12 mouse cellular contexts compared by ENCODE assay signal in the genomic region with DNA sequence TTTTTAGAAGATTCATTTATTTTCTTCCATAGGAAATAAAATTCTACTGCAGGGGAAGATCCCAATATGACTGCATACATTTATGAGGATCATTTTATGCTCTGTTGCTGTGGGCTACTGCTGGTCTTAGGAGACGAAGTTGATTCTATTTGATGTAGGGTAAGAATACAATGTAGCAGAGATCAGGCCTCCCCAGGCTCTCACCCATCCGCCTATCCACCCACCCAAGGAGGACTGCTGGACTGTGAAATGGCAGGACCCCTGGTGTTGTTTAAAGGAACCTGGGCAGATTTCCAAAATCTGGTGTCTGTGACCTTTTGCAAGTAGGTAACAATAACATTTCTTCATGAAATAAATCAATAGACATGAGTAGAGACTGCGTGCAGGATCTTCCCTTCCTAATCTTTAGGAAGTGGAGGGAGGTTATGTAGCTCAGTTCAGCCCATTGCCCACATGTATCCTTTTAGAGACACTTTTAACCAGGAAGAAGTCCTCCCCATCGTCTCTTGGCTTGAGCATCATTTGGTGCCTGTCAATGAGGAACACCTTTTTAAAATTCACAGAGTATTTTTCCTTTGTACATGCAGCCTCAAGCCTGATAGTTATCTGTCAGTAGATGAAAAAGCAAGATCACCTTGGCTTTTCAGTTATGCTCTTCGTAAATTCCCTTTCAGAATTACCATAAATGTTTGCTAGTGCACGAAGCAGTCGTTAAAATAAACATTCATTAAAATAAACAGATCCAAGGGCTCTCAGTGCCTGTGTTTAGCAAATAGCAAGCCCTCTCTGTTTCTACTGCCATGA.
DNase-seq lines count a peak whose midpoint lies in the region; ATAC-seq lines count a peak whose summit lies in the region.
"Had no signal": no experiment of that assay in that cellular context is flagged by ENCODE, and none has a peak within 500 bp of the region (broad histone marks: within the 10 kb centered on the region; RNA-seq: fewer than 3 reads in every experiment).

No protein-coding gene starts in this region.

- H3K4me2 ChIP-seq in lung, embryonic 16.5 days (ENCODE audit: low read depth, low read length): no peak overlapping the region
- H3K4me2 ChIP-seq in hindbrain, embryonic 12.5 days (replicated peaks): no peak overlapping the region
- no peak overlapping the region for H3K4me2 ChIP-seq in limb, embryonic 15.5 days
- peak overlapping the region; percentile 16; the same call in 1 of the 2 replicates for H3K4me2 ChIP-seq in stomach, embryonic 16.5 days (ENCODE audit: low read depth, low read length)

- no peaks in the 10 kb centered on the region for H3K27me3 ChIP-seq in lung, embryonic 16.5 days (ENCODE audit: control insufficient read depth, insufficient read depth, low read depth, low read length)
- no peaks in the 10 kb centered on the region for H3K27me3 ChIP-seq in hindbrain, embryonic 12.5 days
- H3K27me3 ChIP-seq in limb, embryonic 15.5 days: no peaks in the 10 kb centered on the region
- no peaks in the 10 kb centered on the region for H3K27me3 ChIP-seq in stomach, embryonic 16.5 days (ENCODE audit: control insufficient read depth, insufficient read depth, low read length)

- 25% methylated on average over 7 of the region's 7 CpGs for WGBS in lung, embryonic 16.5 days
- WGBS in hindbrain, embryonic 12.5 days: 22% methylated on average over 7 of the region's 7 CpGs
- 34% methylated on average over 7 of the region's 7 CpGs for WGBS in limb, embryonic 15.5 days
- 22% methylated on average over 7 of the region's 7 CpGs for WGBS in stomach, embryonic 16.5 days

- H3K9me3 ChIP-seq in lung, embryonic 16.5 days (ENCODE audit: control insufficient read depth, low read length): no peaks in the 10 kb centered on the region
- H3K9me3 ChIP-seq in hindbrain, embryonic 12.5 days (replicated peaks): no peaks in the 10 kb centered on the region
- no peaks in the 10 kb centered on the region for H3K9me3 ChIP-seq in limb, embryonic 15.5 days
- H3K9me3 ChIP-seq in stomach, embryonic 16.5 days (replicated peaks; ENCODE audit: control insufficient read depth, low read length): no peaks in the 10 kb centered on the region

- H3K4me3 ChIP-seq in lung, embryonic 16.5 days (ENCODE audit: low read length): no peak overlapping the region
- no peak overlapping the region for H3K4me3 ChIP-seq in hindbrain, embryonic 12.5 days
- no peak overlapping the region for H3K4me3 ChIP-seq in limb, embryonic 15.5 days
- H3K4me3 ChIP-seq in stomach, embryonic 16.5 days (replicated peaks; ENCODE audit: low read length): no peak overlapping the region

- no peak for ATAC-seq in lung, embryonic 16.5 days (ENCODE audit: low read depth)
- ATAC-seq in hindbrain, embryonic 12.5 days (ENCODE audit: low FRiP score): no peak
- ATAC-seq in limb, embryonic 15.5 days (ENCODE audit: insufficient number of reproducible peaks, low FRiP score, low TSS enrichment, low read depth): no peak
- ATAC-seq in stomach, embryonic 16.5 days (ENCODE audit: insufficient read depth, low FRiP score): no peak
- ATAC-seq: liver, postnatal 0 days had no signal

- no peaks in the 10 kb centered on the region for H3K36me3 ChIP-seq in lung, embryonic 16.5 days (ENCODE audit: control insufficient read depth, insufficient read depth, low read length)
- H3K36me3 ChIP-seq in hindbrain, embryonic 12.5 days: no peaks in the 10 kb centered on the region
- H3K36me3 ChIP-seq in limb, embryonic 15.5 days: no peaks in the 10 kb centered on the region
- no peaks in the 10 kb centered on the region for H3K36me3 ChIP-seq in stomach, embryonic 16.5 days (ENCODE audit: control insufficient read depth, insufficient read depth, low read length)

- peaks cover 17% of the 10 kb centered on the region; the same call in 1 of the 2 replicates for H3K4me1 ChIP-seq in lung, embryonic 16.5 days (replicated peaks; ENCODE audit: control insufficient read depth, insufficient read depth, low read length)
- peaks cover 26% of the 10 kb centered on the region for H3K4me1 ChIP-seq in hindbrain, embryonic 12.5 days
- peaks cover 17% of the 10 kb centered on the region for H3K4me1 ChIP-seq in limb, embryonic 15.5 days
- H3K4me1 ChIP-seq in stomach, embryonic 16.5 days (ENCODE audit: control insufficient read depth, insufficient read depth, low read length): peaks cover 15% of the 10 kb centered on the region

- peak overlapping the region; percentile 50 for H3K27ac ChIP-seq in lung, embryonic 16.5 days (ENCODE audit: low read length)
- H3K27ac ChIP-seq in hindbrain, embryonic 12.5 days: peak overlapping the region; percentile 77
- 0 out of 2 replicates have a peak overlapping the region, but pooled peaks have one; percentile 8 for H3K27ac ChIP-seq in limb, embryonic 15.5 days
- H3K27ac ChIP-seq in stomach, embryonic 16.5 days (ENCODE audit: low read length): peak overlapping the region; percentile 89

- no peak for DNase-seq in lung, postnatal 14 days
- DNase-seq in left cerebral cortex, postnatal 25 days (ENCODE audit: low spot score in 2 of 2): no peak
- no peak for DNase-seq in ovary, postnatal 36 days (ENCODE audit: low spot score)
- DNase-seq in left cerebral cortex, adult 9 months (ENCODE audit: low spot score in 2 of 2): no peak
- DNase-seq: gastrocnemius, postnatal 25 days; heart, postnatal 4 days; liver, postnatal 0 days; thymus, adult 2 months had no signal

- H3K9ac ChIP-seq in lung, embryonic 16.5 days (ENCODE audit: low read length): no peak overlapping the region
- no peak overlapping the region for H3K9ac ChIP-seq in hindbrain, embryonic 12.5 days
- no peak overlapping the region for H3K9ac ChIP-seq in limb, embryonic 15.5 days
- H3K9ac ChIP-seq in stomach, embryonic 16.5 days (ENCODE audit: low read length): no peak overlapping the region
- H3K9ac ChIP-seq: liver, postnatal 0 days had no signal

- intact Hi-C loops in left cerebral cortex, postnatal 25 days (cut with DNase I): no loop called here

Comparison
In these comparisons a context has a peak if more than half of its experiments do, and no peak if none do; other contexts are left out.
1. H3K27ac ChIP-seq: peak in every context shown above with its lines; median percentile 89 in stomach, embryonic 16.5 days; 77 in hindbrain, embryonic 12.5 days; 50 in lung, embryonic 16.5 days; 8 in limb, embryonic 15.5 days.